Mouse (Mus musculus): Measurements from ENCODE around the gene Gm42791.

Gm42791 gene

DNA sequence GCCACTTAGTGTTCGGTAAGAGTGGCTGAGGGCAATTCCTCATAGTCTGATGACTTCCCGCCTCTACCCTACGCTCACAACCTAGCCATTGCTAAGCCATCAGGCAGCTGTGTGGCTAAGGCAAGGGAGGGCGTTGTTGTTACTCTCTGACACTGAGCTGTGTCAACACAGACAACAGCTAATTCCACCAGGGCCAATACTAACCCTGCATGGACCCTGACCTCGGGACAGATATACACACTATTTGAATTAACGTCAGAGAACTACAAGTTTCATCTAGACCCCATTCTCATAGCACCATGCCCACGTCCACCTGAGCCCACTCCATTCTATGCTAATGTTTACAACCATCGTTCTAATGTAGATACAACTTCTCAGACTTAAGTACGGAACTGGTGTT, 70.9 kb downstream of the Gm42791 start:
- DNase-seq (ENCODE audit: inconsistent ontology term), result no peak

DNA sequence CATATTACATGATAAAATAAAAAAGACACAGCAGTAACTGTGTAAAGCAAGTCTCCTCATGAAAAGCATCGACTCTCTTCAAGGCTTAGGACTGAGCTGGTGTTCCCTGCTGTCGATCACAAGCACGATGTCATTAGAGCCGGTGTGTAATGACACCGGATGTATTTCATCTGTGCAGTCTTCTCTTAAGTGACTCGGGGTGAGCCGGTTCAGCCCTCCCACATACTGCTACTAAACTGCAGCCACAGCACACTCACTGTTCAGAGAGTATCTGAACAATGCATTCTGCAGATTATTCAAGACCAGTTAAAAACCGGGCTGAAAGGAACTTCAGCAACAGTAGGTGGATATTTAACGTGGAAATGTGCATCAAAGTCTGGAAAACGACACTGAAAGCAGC, 71.5 kb downstream of the Gm42791 start:
- no peak for DNase-seq (ENCODE audit: inconsistent ontology term)

DNA sequence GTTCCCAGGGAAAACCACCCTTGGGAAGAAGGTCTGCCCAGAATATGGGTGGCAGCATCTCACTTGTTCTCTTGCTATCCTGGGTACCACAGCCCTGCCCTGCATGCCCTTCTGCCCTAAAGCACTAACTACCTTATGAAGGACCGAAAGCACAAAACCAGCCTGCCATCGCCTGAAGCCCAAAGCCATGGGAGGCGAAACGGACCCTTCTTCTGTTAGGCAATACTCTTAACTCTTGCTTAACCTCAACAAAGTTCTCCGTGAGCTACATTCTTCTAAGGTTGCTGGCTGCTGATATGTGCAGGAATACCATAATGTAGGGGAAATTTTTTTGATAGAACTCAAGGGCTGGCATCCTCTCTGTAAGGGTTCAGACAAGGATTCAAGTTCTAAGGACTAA, 72.2 kb downstream of the Gm42791 start:
- DNase-seq (ENCODE audit: inconsistent ontology term), result no peak

DNA sequence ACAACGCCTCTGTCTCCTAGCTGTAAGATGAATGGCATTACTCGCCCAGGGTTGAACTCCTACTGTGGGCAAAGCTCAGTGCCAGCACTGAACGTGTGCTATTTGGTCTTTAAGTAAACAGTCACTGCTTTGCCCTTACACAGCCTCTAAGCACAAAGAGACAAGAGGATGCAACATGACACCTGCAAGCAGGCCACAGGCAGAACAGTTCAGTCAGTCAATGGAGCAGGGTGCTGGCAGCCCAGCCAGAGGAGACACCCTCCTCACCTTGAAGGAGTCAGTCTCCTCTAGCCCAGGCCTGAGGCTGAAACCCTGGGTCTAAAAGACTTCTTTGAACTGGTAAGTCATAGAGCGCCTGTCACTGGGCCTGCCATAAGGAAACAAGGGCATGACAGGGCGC, 76.9 kb downstream of the Gm42791 start:
- DNase-seq (ENCODE audit: inconsistent ontology term), result no peak

DNA sequence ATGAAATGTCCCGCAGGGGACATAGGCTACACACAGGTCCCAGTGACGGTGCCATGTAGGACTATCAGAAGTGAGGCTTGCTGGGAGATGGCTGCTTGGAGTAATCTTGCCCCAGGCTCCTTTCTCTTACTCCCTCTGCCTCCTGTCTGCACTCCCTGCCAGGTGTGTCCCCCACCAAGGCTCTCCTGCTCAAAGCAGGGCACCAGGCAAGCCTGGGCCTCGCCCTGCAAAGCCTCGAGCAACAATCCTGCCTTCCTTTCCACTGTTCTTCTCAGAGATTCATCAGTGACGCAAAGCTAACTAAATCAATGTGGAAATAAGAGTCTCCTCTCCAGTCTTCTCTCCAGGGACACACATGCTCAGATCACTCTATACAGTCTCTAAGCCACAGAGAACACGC, 78.2 kb downstream of the Gm42791 start:
- no peak for DNase-seq (ENCODE audit: inconsistent ontology term)

DNA sequence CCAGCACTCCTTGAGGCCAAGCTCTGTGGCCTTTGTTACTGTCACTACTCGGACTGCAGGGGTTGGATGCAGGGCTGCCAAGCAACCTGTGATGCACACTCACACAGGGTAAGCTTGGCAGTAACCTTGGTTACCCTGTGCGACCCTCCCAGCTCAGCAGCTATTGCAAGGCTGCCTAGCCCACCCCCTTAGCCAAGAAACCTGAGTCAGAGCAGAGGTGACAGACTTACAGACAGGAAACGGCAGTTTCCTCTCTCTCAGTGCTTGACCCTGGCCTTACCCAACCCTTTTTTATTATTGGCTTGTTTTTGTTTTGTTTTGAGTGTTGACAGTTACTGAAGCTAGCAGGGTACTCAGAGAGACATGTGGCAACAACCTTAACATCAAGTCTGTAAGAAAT, 82.7 kb downstream of the Gm42791 start:
- no peak for DNase-seq (ENCODE audit: inconsistent ontology term)

DNA sequence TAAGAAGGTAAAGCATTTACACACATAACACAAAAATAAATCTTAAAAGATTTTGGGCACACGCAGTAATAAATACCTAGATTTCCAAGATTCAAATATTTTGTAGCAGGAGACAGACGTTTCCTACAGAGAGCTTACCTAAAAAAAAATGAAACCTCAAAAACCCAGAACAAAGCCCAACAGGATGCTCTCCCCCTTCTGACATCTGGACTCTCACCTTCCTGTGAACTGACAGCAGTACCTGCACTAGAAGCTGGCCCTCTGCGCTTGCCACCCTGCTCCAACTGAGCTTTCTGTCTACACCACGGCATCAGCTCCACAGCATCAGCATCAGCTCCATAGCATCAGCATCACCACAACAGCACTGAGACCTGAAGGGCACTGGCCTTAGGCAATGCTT, 84.9 kb downstream of the Gm42791 start:
- no peak for DNase-seq (ENCODE audit: inconsistent ontology term)

DNA sequence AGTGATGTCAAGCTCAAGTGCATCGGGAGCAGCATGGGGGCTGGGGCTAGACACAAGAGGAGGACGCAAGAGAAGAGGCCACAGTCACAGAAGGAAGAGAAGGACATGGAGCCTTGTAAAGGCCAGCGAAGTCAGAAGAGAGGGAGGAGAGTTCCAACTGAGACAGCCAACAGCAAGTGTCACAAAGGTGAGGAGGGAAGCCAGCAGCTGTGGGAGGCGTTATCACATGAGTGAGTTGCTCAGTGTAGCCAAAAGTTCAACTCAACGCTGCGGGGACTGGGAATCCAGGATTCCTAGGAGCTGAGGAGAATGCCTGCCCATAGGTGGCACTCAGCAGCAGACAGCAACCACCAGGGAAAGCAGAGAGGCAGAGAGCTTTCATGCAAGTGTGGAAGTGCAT, 85.5 kb downstream of the Gm42791 start:
- peak; percentile 55 for DNase-seq (ENCODE audit: inconsistent ontology term)

DNA sequence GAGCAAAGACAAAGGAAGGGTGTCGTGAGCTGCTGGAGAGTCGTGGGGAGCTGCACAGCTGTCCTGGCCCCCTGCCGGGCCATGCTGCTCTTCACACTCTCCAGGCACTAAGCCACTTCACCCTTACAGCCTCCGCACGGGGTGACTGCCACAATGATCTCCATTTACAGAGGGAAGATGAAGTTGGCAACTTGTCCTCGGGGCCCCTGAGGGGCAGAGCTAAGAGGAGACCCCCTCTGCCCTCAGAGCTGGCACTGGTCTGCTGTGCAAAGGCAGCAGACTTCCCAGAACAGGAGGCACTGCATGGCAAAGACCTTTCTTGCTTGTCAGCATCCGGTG, 85.9 kb downstream of the Gm42791 start:
- DNase-seq (ENCODE audit: inconsistent ontology term), result peak; percentile 50

DNA sequence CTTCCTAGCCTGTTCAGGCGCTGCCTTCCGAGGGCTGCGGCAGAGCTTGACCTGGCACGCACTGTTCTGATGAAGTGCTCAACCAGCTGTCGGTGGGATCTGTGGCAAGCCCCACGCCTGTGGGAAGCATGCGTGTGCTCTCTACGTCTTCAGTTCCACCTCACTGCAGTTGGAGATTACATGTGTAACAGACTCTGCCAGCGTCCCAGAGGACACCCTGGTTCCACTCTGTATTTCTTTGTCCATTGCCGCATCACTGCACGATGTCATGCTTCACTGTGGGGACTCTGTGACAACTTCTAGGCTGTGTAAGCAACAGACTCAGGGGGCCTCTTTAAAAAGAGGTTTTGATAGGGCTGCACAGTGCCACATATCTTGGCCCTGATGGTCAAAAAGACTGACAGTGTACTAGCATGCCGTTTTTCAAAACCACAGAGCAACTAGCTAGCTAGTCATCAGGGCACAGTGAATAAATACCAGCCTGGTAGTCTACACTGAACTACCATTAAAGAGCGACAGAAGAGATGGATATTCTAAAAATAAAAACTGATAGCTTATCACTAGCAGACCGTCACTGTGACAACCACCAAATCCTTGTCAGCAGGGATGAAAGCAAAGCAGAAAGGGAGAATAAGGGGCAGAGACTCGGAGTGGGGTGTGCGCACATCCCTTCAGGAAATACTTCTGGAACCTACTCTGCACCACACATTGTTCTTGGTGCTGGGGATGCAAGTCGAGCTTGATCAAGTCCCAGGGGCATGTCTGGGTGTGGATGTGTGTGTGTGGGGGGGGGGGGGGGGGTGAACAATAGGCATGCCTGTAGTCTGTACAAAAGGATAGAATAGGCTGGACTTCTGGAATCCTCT, 86.5 kb downstream of the Gm42791 start:
- peak; percentile 21 for DNase-seq (ENCODE audit: inconsistent ontology term)

DNA sequence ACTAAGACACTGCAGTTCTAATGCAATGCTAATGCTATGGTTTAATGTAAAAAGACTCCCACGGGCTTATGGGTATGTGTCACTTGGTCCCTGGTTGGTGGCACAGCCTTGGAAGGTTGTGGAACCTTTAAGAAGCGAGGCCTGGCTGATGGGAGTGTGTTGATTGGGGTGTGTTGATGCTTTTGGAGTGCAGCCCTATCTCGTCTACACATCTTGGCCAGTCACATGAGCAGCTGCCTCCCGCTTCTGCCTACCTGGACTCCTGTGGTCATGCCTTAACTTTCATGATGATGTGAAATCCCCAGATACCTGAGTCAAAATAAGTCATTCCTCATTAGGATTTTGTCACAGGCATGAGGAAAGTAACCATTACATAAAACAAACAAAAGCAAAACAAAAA, 88.6 kb downstream of the Gm42791 start:
- DNase-seq (ENCODE audit: inconsistent ontology term), result no peak

DNA sequence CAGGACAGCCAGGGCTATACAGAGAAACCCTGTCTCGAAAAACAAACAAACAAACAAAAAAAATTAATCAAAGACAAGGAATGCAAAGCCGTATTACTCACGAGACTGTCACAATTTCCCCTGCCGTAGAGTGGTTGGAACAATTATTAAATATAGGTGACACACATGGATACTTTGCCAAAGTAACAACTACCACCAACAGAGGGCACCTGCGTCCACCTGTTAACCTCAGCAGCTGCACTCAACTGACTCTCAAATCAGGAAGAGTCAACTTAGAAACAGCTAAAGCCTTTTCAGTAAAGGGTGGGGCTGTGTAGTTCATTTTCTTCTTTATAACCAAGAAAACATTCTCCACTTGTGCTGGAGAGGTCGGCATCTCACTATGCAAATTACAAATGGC, 90.1 kb downstream of the Gm42791 start:
- DNase-seq (ENCODE audit: inconsistent ontology term), result no peak

DNA sequence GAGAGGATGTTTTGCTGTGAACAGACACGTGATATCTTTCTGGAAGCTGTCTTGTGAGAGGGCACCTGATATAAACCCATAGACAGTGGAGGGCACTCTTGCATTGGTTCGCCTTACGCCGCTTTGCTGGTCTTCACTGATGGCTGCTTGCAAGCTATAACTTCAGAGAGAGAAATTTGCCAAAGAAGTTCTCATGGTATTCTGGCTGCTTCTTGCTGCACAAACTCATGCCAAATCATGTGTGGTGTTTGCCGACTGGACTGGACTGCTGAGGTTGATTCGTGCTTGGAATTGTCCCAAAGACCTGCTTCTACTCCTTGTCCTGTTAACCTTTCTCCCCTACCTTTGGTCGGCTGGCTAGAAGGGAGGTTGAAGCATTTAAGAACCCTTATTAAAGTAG, 95.6 kb downstream of the Gm42791 start:
- no peak for DNase-seq (ENCODE audit: inconsistent ontology term)

DNA sequence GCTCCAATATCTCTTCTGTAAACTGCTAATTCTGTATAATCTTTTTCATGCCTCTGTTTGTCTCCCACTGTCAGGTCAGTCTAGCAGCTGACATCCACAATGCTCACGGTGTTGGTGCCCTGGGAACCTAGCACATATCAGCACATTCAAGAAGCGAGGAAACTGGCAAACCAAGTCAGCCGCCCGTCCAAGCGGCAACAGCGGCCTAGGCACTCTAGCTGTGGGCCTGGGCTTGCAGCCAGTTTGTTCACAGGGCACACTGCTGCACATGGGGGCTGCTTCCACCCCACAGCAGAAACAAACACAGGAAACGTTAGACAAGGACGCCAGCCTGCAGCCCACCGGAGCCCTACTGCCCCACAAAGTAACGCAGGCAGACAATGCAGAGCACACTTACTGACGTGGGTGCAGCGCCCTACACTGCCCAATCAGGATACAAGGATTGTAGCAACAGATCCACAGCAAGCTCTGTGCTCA, 97.0 kb downstream of the Gm42791 start:
- DNase-seq (ENCODE audit: inconsistent ontology term), result peak; percentile 16

DNA sequence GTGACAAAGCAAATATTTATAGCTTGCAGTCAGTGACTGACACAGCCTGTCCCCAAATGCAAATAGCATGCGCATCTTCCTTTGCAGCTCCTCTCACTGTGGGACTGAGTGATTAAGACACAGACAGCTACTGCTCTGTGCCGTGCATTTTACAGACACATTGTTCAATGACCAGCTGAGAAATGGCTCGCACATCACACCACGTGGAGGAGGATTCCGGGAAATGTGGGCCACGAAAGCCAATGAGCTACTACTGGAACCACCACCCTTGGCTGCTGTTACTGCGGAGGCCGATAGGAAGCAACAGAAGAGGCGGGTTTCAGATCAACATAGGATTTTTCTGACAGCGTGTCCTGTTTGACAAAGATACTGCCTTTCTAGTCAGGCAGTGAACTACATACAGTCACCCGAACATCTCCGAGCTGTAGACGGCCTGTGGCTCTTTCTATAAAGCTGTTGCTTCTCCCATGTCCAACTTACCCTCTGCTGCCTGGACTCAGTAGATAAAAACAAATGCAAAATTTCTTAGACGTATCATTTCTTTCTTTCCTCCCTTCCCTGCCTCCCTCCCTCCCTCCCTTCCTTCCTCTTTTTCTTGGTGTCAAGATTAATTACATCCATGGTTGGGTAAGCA, 97.8 kb downstream of the Gm42791 start:
- DNase-seq (ENCODE audit: inconsistent ontology term), result peak; percentile 66

DNA sequence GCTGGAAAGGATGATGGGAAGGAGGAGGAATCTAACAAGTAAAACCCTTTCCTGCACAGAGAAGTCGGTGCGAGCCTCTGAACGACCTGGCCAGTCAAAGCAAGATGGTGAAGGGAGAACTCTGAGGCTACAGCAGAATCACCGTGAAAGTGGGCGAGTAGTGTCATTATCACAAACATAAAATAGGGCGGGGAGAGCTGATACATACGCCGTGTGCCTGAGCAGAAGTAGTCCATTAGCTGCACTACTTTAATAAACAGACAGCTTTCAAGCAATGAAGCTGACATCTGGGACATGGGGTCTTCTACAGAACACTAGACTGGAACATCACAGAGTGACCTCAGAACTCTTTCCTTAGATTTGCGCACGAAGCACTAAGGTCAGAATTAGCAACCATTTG, 98.4 kb downstream of the Gm42791 start:
- DNase-seq (ENCODE audit: inconsistent ontology term), result no peak

DNA sequence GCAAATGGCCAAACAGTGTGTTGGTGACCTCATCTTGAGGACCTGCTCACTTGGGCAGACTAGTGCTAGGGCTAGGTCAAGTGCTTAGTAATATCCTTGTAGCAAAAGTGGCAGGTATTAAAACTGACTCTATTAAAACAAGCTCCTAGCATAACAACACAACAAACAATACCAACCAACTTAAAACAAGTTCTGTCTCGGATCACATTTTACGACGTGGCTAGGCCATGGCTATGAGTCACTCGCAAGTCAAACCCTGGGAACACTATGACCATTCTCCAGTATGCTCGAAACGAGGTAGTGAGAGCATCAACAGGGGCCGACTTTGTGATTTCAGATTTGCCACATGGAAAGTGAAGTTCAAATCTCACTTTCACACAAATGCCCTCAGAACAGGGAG, 99.1 kb downstream of the Gm42791 start:
- DNase-seq (ENCODE audit: inconsistent ontology term), result no peak

DNA sequence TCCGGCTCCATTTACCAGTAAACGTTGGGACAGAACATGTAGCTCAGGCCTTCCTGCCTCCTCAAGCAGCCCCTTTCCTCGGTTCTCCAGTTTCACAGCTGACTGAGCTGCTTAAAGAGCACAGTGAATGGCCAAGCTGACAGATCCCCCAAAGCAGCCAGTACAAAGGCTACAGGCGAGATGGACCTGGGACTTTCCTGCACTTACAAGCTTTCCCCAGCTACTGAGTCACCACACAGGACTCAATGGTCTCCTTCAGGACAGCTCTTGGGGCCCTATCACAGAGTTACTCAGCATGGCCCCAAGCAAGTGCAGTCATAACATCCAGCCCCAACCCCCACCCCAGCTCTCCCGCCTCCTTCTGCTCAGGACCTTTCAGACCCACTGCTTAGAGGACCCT, 99.9 kb downstream of the Gm42791 start:
- DNase-seq (ENCODE audit: inconsistent ontology term), result peak; percentile 25

DNA sequence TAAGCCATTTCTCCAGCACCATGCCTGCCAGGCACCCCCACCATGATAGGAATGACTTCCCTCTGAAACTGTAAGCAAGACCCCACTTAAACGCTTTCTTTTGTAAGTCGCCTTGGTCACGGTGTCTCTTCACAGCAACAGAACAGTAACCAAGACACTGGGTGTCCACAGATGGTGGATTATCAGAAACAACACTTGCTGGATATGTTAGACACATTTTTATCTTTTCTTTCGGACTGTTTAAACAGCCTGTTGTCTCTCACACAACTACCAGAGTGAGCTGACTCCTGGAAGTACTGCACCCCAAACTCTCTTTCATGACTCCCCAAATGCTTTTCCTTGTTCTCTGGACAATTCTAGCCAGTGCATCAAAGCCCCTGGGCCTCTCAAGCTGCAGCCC, 104.7 kb downstream of the Gm42791 start:
- no peak for DNase-seq (ENCODE audit: inconsistent ontology term)

DNA sequence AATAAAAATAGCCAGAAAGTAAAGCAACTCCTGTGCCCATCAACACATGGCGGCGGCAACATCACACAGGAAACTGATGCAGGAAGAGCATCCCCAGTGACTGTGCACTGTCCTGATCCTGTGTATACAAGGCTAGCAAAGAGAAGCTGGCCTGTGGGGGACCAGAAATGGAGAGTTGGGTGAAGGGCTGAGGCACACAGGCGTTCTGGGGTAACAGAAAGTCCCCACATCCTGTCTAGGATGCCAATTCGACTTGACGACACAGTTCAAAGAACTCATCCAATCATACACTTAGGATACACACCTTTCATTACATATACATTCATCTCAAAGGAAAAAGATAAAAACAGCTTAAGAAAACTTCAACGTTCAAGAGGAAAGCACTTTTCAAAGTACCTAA, 106.9 kb downstream of the Gm42791 start:
- no peak for DNase-seq (ENCODE audit: inconsistent ontology term)

DNA sequence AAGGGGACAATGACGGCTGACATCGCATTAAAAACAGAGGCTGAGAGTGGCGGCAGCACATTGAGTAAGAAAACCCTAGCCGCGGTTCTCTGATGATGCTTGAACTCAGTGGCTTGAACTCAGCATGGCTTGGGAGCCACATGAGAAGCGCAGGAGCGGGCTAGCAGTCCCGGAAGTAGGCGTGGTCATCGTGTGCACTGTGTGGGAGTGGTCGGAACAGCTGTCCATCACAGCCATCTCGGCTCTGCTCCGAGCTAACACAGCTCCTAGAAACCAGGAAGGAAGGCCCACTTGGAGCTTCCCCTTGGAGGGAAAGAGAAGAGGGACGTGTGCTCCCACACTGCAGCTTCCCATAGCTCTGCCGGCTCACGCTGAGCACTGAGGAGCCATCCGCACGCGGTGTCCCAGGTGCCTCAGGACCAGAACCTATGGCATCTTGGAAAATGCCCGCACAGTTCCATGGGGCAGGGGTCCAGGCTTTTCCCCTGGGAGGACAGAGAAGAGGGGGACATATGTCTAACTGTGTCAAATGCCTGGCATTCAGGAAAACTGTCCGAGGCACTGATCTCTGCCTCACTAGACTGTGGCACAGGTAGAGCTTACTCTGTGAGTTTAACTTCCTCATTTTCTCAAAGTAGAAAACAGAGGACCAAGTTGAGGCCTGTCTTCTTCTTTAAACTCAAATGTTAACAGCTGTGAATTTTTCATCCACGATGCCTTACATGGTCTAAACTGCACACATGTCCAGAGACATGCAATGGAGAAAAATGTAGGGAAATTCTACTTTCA, 108.9 kb downstream of the Gm42791 start:
- no peak for DNase-seq (ENCODE audit: inconsistent ontology term)

DNA sequence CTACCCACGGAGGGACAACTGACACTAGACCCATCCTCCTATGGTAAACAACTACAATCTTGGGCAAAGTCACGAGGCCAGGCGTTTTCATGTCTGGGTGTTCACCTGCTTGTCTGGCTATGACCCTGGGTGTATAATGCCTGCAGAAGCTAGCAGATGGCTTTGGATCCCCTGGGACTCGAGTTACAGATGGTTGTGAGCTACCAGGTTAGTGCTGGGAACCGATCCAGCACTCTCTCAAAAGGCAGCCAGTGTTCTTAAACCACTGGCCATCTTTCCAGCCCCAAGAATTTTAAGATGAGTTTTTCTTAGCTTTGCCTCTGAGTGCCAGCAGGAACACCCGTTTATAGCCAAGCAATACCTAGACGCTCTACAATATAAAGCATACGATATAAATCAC, 111.3 kb downstream of the Gm42791 start:
- no peak for DNase-seq (ENCODE audit: inconsistent ontology term)

DNA sequence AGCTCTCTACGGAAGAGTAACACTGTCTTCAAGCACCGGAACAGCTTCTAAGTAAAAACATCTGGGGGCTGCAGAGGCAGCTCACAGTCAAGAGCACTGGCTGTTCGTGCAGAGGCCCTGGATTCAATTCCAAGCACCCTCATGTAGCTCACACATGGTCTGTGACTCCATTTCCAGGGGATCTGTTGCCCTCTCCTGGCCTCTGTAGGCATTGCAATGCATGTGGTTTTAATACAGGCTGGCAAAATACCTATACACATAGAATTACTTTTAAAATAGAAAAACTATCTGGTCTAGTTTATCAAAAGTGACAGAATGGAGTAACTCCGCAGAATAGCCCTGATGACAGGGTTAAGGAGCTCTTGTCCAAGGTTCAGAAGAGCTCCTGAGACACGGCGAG, 115.7 kb downstream of the Gm42791 start:
- DNase-seq (ENCODE audit: inconsistent ontology term), result no peak
